ENCODE assay signal across 30 mouse cellular contexts in the genomic region with DNA sequence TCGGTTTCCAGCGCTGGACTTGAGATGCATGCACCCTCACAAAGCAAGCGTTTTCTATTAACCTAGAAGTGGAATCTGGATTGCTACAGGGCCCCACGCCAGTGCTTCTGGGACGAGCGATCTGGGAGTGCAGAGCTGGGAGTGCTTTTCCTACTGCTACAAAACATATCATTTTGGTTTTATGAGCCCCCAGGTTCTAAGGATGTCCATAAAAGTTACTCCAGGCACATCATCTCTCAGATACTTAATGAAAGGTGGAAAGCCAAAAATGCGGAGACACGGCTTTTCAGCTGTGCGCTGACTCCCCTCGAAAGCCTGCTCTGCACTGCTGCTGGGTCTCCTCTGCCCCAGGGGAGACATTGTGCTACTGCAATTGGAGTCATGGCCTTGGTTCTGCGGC.
DNase-seq lines count a peak whose midpoint lies in the region; ATAC-seq lines count a peak whose summit lies in the region.
"Had no signal": no experiment of that assay in that cellular context is flagged by ENCODE, and none has a peak within 500 bp of the region (broad histone marks: within the 10 kb centered on the region; RNA-seq: fewer than 3 reads in every experiment).

No protein-coding gene starts in this region.

- H3K27ac ChIP-seq in forebrain, embryonic 16.5 days (ENCODE audit: low read length), result peak overlapping the region; percentile 62
- H3K27ac ChIP-seq in forebrain, embryonic 11.5 days (ENCODE audit: low read depth, low read length), result no peak overlapping the region
- peak overlapping the region; percentile 59 for H3K27ac ChIP-seq in midbrain, embryonic 10.5 days (replicated peaks)
- no peak overlapping the region for H3K27ac ChIP-seq in midbrain, embryonic 11.5 days (ENCODE audit: low read depth, low read length)
- peak overlapping the region; percentile 40; the same call in 1 of the 2 replicates for H3K27ac ChIP-seq in midbrain, embryonic 13.5 days
- H3K27ac ChIP-seq in neural tube, embryonic 14.5 days (ENCODE audit: low read depth, low read length), result peak overlapping the region; percentile 39; the same call in 1 of the 2 replicates
- H3K27ac ChIP-seq: forebrain, embryonic 13.5 days; gastrocnemius, adult 2 months; liver, embryonic 12.5 days; stomach, postnatal 0 days had no signal

- ATAC-seq in forebrain, embryonic 16.5 days, result no peak
- no peak for ATAC-seq in forebrain, embryonic 11.5 days (replicated peaks; ENCODE audit: low FRiP score)
- no peak for ATAC-seq in midbrain, embryonic 11.5 days (ENCODE audit: low FRiP score)
- ATAC-seq in midbrain, embryonic 13.5 days, result no peak
- ATAC-seq in neural tube, embryonic 14.5 days (ENCODE audit: low read depth), result no peak
- ATAC-seq: CD4-positive, CD25-positive, alpha-beta regulatory T cell, adult 4 months; forebrain, embryonic 13.5 days; hindbrain, embryonic 16.5 days; liver, embryonic 12.5 days; liver, postnatal 0 days had no signal

- no peaks in the 10 kb centered on the region for H3K27me3 ChIP-seq in forebrain, embryonic 16.5 days (replicated peaks; ENCODE audit: control insufficient read depth, insufficient read depth, low read length)
- H3K27me3 ChIP-seq in forebrain, embryonic 11.5 days (ENCODE audit: control insufficient read depth, insufficient read depth, low read length), result no peaks in the 10 kb centered on the region
- H3K27me3 ChIP-seq in midbrain, embryonic 10.5 days (ENCODE audit: low read depth, poor library complexity, severe bottlenecking), result 0 out of 2 replicates have a peak, but pooled peaks cover 4% of the 10 kb centered on the region
- H3K27me3 ChIP-seq in midbrain, embryonic 11.5 days (ENCODE audit: control insufficient read depth, insufficient read depth, low read length), result no peaks in the 10 kb centered on the region
- no peaks in the 10 kb centered on the region for H3K27me3 ChIP-seq in midbrain, embryonic 13.5 days
- no peaks in the 10 kb centered on the region for H3K27me3 ChIP-seq in neural tube, embryonic 14.5 days (ENCODE audit: control insufficient read depth, insufficient read depth, low read length)
- H3K27me3 ChIP-seq: forebrain, embryonic 13.5 days; liver, embryonic 12.5 days; megakaryocyte, embryonic 14.5 days had no signal

- 72% methylated on average over 11 of the region's 11 CpGs for WGBS in forebrain, embryonic 16.5 days
- 81% methylated on average over 11 of the region's 11 CpGs for WGBS in forebrain, embryonic 11.5 days
- WGBS in midbrain, embryonic 10.5 days, result 83% methylated on average over 11 of the region's 11 CpGs
- 83% methylated on average over 11 of the region's 11 CpGs for WGBS in midbrain, embryonic 11.5 days
- WGBS in midbrain, embryonic 13.5 days, result 77% methylated on average over 11 of the region's 11 CpGs
- 49% methylated on average over 11 of the region's 11 CpGs for WGBS in neural tube, embryonic 14.5 days

- H3K4me1 ChIP-seq in forebrain, embryonic 16.5 days (replicated peaks; ENCODE audit: control insufficient read depth, insufficient read depth, low read length), result peaks cover 4% of the 10 kb centered on the region
- no peaks in the 10 kb centered on the region for H3K4me1 ChIP-seq in forebrain, embryonic 11.5 days (replicated peaks; ENCODE audit: control insufficient read depth, insufficient read depth, low read length)
- H3K4me1 ChIP-seq in midbrain, embryonic 10.5 days, result peaks cover 8% of the 10 kb centered on the region
- no peaks in the 10 kb centered on the region for H3K4me1 ChIP-seq in midbrain, embryonic 11.5 days (ENCODE audit: control insufficient read depth, insufficient read depth, low read length)
- peaks cover 17% of the 10 kb centered on the region for H3K4me1 ChIP-seq in midbrain, embryonic 13.5 days (replicated peaks)
- peaks cover 4% of the 10 kb centered on the region for H3K4me1 ChIP-seq in neural tube, embryonic 14.5 days (ENCODE audit: control insufficient read depth, insufficient read depth, low read length)
- H3K4me1 ChIP-seq: forebrain, embryonic 13.5 days; liver, embryonic 12.5 days; megakaryocyte, embryonic 14.5 days had no signal

- H3K9ac ChIP-seq in forebrain, embryonic 16.5 days (replicated peaks; ENCODE audit: low read depth, low read length), result peak overlapping the region; percentile 11; the same call in 1 of the 2 replicates
- no peak overlapping the region for H3K9ac ChIP-seq in forebrain, embryonic 11.5 days (ENCODE audit: low read length)
- H3K9ac ChIP-seq in midbrain, embryonic 11.5 days (ENCODE audit: low read length), result no peak overlapping the region
- H3K9ac ChIP-seq in midbrain, embryonic 13.5 days (replicated peaks), result no peak overlapping the region
- peak overlapping the region; percentile 11; the same call in 1 of the 2 replicates for H3K9ac ChIP-seq in neural tube, embryonic 14.5 days (replicated peaks; ENCODE audit: low read depth, low read length)
- H3K9ac ChIP-seq: forebrain, embryonic 13.5 days; liver, embryonic 12.5 days; liver, postnatal 0 days had no signal

- no peak overlapping the region for H3K4me3 ChIP-seq in forebrain, embryonic 16.5 days (replicated peaks; ENCODE audit: low read length)
- no peak overlapping the region for H3K4me3 ChIP-seq in forebrain, embryonic 11.5 days (ENCODE audit: low read depth, low read length)
- H3K4me3 ChIP-seq in midbrain, embryonic 10.5 days, result no peak overlapping the region
- no peak overlapping the region for H3K4me3 ChIP-seq in midbrain, embryonic 11.5 days (ENCODE audit: low read depth, low read length)
- H3K4me3 ChIP-seq in midbrain, embryonic 13.5 days (replicated peaks), result no peak overlapping the region
- H3K4me3 ChIP-seq in neural tube, embryonic 14.5 days (ENCODE audit: low read depth, low read length), result no peak overlapping the region
- H3K4me3 ChIP-seq: forebrain, embryonic 13.5 days; gastrocnemius, adult 2 months; liver, embryonic 12.5 days; megakaryocyte, embryonic 14.5 days had no signal

- no peaks in the 10 kb centered on the region for H3K36me3 ChIP-seq in forebrain, embryonic 16.5 days (ENCODE audit: control insufficient read depth, insufficient read depth)
- H3K36me3 ChIP-seq in forebrain, embryonic 11.5 days (ENCODE audit: control insufficient read depth, insufficient read depth, low read length), result no peaks in the 10 kb centered on the region
- no peaks in the 10 kb centered on the region for H3K36me3 ChIP-seq in midbrain, embryonic 10.5 days
- H3K36me3 ChIP-seq in midbrain, embryonic 11.5 days (ENCODE audit: control insufficient read depth, insufficient read depth, low read length), result no peaks in the 10 kb centered on the region
- H3K36me3 ChIP-seq in midbrain, embryonic 13.5 days, result no peaks in the 10 kb centered on the region
- no peaks in the 10 kb centered on the region for H3K36me3 ChIP-seq in neural tube, embryonic 14.5 days (ENCODE audit: control insufficient read depth, insufficient read depth, low read length)
- H3K36me3 ChIP-seq: liver, embryonic 12.5 days had no signal

- no peak for DNase-seq in forebrain, embryonic 11.5 days (ENCODE audit: low spot score)
- DNase-seq in midbrain, embryonic 10.5 days (ENCODE audit: low spot score), result no peak
- DNase-seq in midbrain, embryonic 11.5 days (ENCODE audit: low spot score, missing footprints), result no peak
- DNase-seq in kidney, adult 9 months, result no peak
- no peak for DNase-seq in layer of hippocampus, postnatal 25 days (ENCODE audit: extremely low spot score in 1 of 2, low spot score in 1 of 2)
- DNase-seq: adrenal gland, adult 2 months; adrenal gland, postnatal 36 days; cerebellum, adult 18-20 months; cerebellum, postnatal 10 days; gastrocnemius, adult 2 months; gastrocnemius, postnatal 36 days; heart, adult 18-20 months; heart, postnatal 36 days; kidney, adult 8-10 months; kidney, postnatal 10 days; liver, postnatal 0 days; lung, postnatal 36 days; right cerebral cortex, postnatal 4 days; thymus, adult 18-20 months; thymus, postnatal 25 days had no signal

- no peaks in the 10 kb centered on the region for H3K9me3 ChIP-seq in forebrain, embryonic 16.5 days (ENCODE audit: control insufficient read depth, low read length)
- no peaks in the 10 kb centered on the region for H3K9me3 ChIP-seq in forebrain, embryonic 11.5 days (ENCODE audit: control insufficient read depth, low read length)
- H3K9me3 ChIP-seq in midbrain, embryonic 10.5 days (replicated peaks), result no peaks in the 10 kb centered on the region
- no peaks in the 10 kb centered on the region for H3K9me3 ChIP-seq in midbrain, embryonic 11.5 days (ENCODE audit: control insufficient read depth, low read length)
- no peaks in the 10 kb centered on the region for H3K9me3 ChIP-seq in midbrain, embryonic 13.5 days
- no peaks in the 10 kb centered on the region for H3K9me3 ChIP-seq in neural tube, embryonic 14.5 days (ENCODE audit: control insufficient read depth, low read length)
- H3K9me3 ChIP-seq: forebrain, embryonic 13.5 days; liver, embryonic 12.5 days had no signal

- no peak overlapping the region for H3K4me2 ChIP-seq in forebrain, embryonic 16.5 days (ENCODE audit: low read length)
- H3K4me2 ChIP-seq in forebrain, embryonic 11.5 days (ENCODE audit: low read depth, low read length, severe bottlenecking), result no peak overlapping the region
- H3K4me2 ChIP-seq in midbrain, embryonic 11.5 days, result no peak overlapping the region
- H3K4me2 ChIP-seq in midbrain, embryonic 13.5 days (replicated peaks), result no peak overlapping the region
- no peak overlapping the region for H3K4me2 ChIP-seq in neural tube, embryonic 14.5 days (ENCODE audit: low read depth, low read length)
- H3K4me2 ChIP-seq: forebrain, embryonic 13.5 days; heart, embryonic 11.5 days; liver, embryonic 12.5 days had no signal

Comparison
In these comparisons a context has a peak if more than half of its experiments do, and no peak if none do; other contexts are left out.
1. H3K27ac ChIP-seq: peak in forebrain, embryonic 16.5 days (single experiment), midbrain, embryonic 10.5 days (single experiment), midbrain, embryonic 13.5 days (single experiment) and neural tube, embryonic 14.5 days (single experiment); none in forebrain, embryonic 11.5 days (single experiment) and midbrain, embryonic 11.5 days (single experiment).
2. H3K9ac ChIP-seq: peak in forebrain, embryonic 16.5 days (single experiment) and neural tube, embryonic 14.5 days (single experiment); none in forebrain, embryonic 11.5 days (single experiment), midbrain, embryonic 11.5 days (single experiment) and midbrain, embryonic 13.5 days (single experiment).